Mouse (Mus musculus) myocyte (in vitro differentiated cells): ENCODE data around the gene Lgi2.

Experiments used
- CEBPB ChIP-seq: IDR thresholded peaks from 2 replicates; pipeline ENCODE4 v1.6.1; 2011; ENCODE audit warnings: mild to moderate bottlenecking, moderate library complexity; ENCODE audit not compliant: poor library complexity, insufficient read depth, severe bottlenecking
- E2F4 ChIP-seq: IDR thresholded peaks from one replicate; pipeline ENCODE4 v1.6.1; 2011; ENCODE audit warnings: mild to moderate bottlenecking, control low read depth, moderate library complexity; ENCODE audit not compliant: insufficient read depth
- MAX ChIP-seq: IDR thresholded peaks from one replicate; pipeline ENCODE4 v1.6.1; 2011; ENCODE audit warnings: low read depth, mild to moderate bottlenecking, control low read depth
- MYOD1 ChIP-seq, 3 experiments: IDR thresholded peaks; one replicate each; pipeline ENCODE4 v1.6.1; 2011; ENCODE audit warnings: control low read depth in 2 of 3, low read depth in 2 of 3, mild to moderate bottlenecking in 2 of 3, moderate library complexity in 1 of 3; ENCODE audit not compliant: insufficient read length in 2 of 3, control insufficient read depth in 1 of 3
- MYOG ChIP-seq, 3 experiments: IDR thresholded peaks; one replicate each; pipeline ENCODE4 v1.6.1; 2011; ENCODE audit warnings: control low read depth in 2 of 3, low read depth in 2 of 3, mild to moderate bottlenecking in 2 of 3; ENCODE audit not compliant: insufficient read length in 2 of 3, control insufficient read depth in 1 of 3, insufficient read depth in 1 of 3
- POLR2A ChIP-seq: IDR thresholded peaks from one replicate; pipeline ENCODE4 v1.6.1; 2011; ENCODE audit warnings: low read depth, mild to moderate bottlenecking, control low read depth, moderate library complexity; ENCODE audit not compliant: insufficient read length
- POLR2AphosphoS2 ChIP-seq: IDR thresholded peaks from one replicate; pipeline ENCODE4 v1.6.1; 2011; ENCODE audit warnings: low read depth, control low read depth; ENCODE audit not compliant: insufficient read length
- REST ChIP-seq: IDR thresholded peaks from one replicate; pipeline ENCODE4 v1.6.1; 2011; ENCODE audit warnings: mild to moderate bottlenecking, control low read depth, moderate library complexity; ENCODE audit not compliant: insufficient read depth, insufficient read length
- SRF ChIP-seq: IDR thresholded peaks from one replicate; pipeline ENCODE4 v1.6.1; 2011; ENCODE audit warnings: low read depth; ENCODE audit not compliant: control insufficient read depth, insufficient read length
- TCF12 ChIP-seq: IDR thresholded peaks from one replicate; pipeline ENCODE4 v1.6.1; 2011; ENCODE audit warnings: mild to moderate bottlenecking, control low read depth; ENCODE audit not compliant: poor library complexity, insufficient read depth, severe bottlenecking
- TCF3 ChIP-seq: IDR thresholded peaks from one replicate; pipeline ENCODE4 v1.6.1; 2011; ENCODE audit warnings: low read depth, control low read depth; ENCODE audit not compliant: insufficient read length
- USF1 ChIP-seq: IDR thresholded peaks from one replicate; pipeline ENCODE4 v1.6.1; 2011; ENCODE audit warnings: low read depth, mild to moderate bottlenecking, control low read depth, moderate library complexity

DNA sequence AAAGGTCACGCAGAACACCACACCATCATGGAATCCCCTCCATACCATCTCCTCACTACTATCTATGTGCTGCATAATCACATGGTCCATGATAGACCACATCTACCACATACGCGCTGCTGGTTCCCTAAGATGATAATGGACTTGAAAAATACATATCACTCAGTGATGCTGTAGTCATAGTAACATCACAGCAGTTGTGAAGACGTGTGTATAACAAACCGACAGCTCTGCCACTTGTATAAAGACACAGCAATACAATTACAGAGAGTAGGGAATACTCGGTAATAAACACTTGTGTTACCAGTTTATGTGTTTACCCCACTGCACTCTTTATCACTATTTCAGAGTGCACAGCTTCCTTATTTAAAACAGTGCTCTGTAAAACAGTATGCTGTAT, 74.8 kb downstream of the Lgi2 start:
- TF ChIP-seq MYOD1 (IDR thresholded peaks at IDR 0.05; ENCODE audit: control insufficient read depth in 1 of 3, insufficient read length in 2 of 3, low read depth in 2 of 3) (no peak), POLR2A (no peak), TCF12 (no peak), MAX (no peak), USF1 (no peak), E2F4 (no peak), MYOG (IDR thresholded peaks at IDR 0.05; ENCODE audit: control insufficient read depth in 1 of 3, insufficient read depth in 1 of 3, insufficient read length in 2 of 3, low read depth in 2 of 3) (no peak), POLR2AphosphoS2 (no peak), CEBPB (no peak), SRF (no peak), REST (no peak), TCF3 (no peak)
